Mouse (Mus musculus) lung, adult 18-20 months (tissue): ENCODE measurements around the gene Fbxo30.
"Not testable (repeated sequence)": the region's sequence is repeated elsewhere in the genome, so short reads cannot be mapped to it uniquely, and the experiment has no call there.

Experiments used
- DNase-seq, 2 experiments: peaks; one replicate each; pipeline ENCODE4 v3.0.0; 2022; ENCODE audit warnings: mixed read lengths in 2 of 2

Gene Fbxo30

DNA sequence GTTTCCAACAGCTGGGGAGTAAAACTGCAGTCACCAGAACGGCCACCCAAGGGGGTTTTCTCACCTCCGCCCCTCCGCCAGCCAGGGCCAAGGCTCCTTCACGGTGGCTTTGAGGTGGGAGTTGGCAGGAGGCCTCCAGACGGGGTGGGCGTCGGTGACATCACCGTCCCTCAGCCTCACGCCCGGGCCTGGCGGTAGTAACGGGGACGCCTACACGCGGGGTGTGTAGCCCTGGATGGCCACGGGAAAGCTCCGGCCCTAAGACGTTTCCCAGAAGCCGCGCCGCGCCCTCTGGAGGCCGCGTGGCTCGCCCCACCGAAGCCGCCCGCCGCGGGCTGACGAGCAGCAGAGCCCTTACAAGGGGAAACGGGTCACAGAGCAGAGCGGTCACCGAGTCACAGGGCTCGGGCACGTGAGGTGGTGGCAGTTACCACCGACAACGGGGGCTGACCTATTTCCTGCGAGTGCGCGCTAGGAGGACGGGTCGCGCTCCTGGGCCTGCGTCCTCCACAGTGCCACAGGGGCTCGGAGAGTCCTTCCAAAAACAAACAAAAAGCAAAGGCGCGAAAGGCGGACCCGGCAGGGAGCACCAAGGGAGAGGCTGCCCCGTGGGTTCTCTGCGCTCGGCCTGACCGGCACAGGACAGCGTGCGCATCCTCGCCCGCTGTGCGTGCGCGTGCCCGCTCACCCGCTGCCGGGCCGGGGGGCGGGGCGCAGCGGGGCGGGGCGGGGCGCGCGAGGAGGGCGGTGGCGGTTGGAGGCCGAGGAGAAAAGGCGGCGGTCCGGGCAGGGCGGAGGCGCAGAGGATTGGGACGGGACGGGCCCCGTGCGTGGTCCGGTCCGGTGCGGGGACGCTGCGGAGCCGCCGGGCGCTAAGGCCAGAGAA lies at the start of gene Fbxo30:
Gene Fbxo30 (plus strand): TSS at position 753 of the 886 bp plus-strand sequence.
- DNase-seq = peak; percentile 93 to 95

DNA sequence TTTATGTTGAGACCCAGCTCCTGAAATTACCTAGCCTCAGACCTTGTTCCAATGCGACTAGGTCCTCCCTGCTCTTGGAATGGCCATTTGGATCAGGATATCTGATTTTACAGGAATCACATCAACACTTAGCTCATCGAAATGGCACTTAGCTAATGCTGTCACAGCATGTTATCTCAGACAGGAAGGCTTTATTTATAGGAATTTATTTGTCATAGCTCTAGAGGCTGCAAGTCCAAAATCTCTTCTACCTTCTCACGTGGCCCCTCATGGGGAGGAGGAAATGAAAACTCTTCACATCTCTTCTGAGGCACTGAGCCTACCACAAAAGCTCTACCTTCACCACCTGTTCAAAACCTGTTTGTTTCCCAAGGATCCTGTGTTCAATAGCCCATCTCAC lies 47.9 kb upstream of the Fbxo30 start:
- no peak for DNase-seq

DNA sequence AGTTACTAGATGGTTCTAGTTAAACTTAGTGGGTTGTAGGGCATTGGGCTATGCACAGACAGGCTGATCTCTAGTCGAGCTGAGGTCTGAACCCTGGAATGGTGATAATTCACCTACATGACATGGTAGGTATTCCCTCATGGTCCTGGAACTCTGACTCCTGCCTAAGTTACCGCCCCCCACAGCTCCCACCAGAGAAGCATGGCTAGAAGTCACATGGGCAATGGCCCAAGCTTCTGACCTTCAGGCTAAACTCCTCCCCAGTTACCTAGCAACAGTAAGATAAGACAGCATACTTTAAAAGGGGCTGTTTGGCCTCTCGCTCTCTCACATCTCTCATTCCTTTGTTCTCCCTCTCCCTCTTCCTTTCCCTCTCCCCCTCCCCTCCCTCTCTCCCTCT lies 38.1 kb upstream of the Fbxo30 start:
- not testable (repeated sequence) for DNase-seq

DNA sequence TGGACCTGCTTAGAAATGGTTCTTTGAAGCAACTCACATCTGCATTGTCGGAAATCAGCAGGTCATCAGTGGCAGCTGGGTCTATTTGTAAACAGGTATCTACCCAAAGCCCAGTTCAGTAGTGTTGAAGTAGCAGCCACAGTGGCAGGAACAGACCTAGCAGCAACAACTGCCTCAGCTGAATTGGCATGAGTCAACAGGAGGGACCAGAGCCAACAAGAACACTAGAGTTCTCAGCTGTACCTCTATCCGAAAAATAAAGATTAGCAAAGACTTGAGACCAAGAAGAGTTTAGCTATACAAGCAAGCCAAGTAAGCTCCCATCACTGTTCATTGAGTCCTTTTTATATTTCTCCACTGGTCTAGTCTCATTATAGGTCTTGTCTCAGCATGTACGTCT lies 32.9 kb upstream of the Fbxo30 start:
- no peak for DNase-seq

DNA sequence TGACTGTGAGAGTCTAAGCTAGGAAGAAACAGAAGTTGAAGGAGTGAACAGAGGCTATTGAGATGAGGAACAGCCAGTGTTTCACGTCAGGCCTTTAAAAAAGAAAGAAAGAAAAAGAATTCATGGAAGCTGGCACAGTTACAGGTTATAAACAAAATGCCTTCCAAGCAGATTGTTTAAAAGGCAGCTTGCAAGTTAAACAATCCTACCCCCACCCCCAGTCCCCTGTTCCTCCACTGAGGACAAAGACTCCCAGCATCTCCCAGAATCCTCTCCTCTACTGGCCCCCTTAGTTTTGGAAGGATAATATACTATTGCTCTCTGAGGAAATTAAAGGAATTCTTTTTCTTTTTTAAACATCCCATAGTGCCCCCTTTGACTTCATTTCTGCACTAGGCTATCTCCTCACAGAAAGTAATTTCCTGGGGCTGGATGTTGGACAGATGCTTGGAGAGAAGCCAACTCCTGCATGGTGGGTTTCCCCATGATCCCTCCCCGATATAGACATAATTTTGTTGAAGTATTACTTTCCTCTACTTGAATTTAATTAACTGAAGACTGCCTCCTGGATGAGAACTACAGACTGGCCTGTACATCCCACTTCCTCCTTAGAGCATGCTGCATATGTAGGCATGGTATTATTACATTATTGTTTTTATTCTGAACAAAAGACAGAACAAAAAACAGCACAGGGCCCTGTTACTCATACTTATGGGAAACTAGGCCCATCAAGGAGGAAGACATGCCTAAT lies 30.7 kb upstream of the Fbxo30 start:
- no peak for DNase-seq

DNA sequence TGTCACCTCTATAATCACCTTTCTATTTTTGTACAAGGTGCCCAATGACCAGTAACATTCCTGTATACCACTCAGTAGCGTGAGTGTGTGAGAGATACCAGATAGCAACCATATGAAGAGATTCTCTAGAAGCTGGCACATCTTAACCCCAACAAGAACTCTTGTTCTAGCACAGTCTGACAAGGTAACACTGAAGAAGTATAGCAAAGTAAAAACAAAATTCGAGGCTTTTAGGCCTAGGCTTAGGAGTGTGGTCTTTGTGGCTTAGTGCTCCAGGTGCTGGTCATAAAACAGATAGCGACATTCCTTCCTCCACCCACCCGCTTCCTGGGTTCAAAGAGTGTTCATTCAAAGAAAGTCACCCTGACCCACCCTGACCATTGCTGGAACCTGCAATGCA lies 27.5 kb upstream of the Fbxo30 start:
- not testable (repeated sequence) for DNase-seq

DNA sequence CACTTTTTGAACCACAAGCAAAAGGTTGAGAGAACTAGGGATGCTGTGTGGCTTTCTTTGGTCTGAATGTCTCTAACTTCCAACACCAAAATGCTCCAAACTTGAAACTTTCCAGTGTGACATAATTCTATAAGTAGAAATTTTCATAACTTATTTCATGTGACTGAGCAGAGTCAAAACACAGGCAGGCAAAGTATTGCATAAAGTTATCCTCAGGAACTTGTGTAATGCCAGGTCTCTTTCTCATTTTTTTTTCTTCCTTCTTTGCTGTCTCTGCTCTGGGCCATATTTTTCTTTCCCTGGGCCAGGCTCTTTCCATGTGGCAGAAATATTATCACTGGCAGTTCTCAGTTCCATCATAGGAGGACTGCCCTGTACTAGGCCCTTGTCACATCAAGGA lies 21.0 kb upstream of the Fbxo30 start:
- DNase-seq = no peak

DNA sequence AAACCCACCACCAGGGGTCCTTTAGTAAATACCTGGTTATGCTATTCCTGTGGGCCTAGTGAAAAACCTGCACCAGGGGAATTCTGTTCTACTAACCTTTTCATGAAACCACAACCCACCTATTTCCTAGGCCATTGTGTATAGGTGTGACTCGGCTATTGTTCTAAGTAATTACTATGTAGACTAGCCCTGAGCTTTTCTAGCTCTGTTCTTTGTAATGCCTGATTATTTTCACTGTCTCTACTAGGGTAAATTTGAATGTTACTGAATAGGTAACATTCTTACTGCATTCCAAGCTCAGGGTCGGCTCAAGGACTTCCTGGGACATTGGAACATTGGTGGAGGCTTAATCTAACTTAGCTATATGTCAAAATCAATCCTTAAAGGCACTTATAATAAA lies 18.8 kb upstream of the Fbxo30 start:
- not testable (repeated sequence) for DNase-seq

DNA sequence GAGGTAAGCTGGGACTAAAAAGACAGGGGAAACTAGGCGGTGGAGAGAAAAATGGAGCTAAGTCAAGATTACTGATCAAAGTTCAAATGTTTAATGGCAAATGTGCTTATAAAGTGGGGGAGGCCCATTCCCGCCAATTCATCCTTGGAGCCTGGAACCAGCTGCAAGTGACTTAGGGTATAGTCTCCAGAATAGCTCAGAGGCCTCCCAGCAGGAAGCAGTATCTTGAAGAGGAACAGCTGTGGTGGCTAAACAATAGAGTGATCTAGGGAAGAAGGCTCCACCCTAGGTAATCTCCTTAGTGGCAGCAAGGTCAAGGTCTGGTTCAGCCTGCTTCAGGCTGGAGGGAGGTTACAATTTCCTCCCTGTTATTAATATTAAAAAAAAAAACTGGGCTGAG lies 17.3 kb upstream of the Fbxo30 start:
- DNase-seq = not testable (repeated sequence)

DNA sequence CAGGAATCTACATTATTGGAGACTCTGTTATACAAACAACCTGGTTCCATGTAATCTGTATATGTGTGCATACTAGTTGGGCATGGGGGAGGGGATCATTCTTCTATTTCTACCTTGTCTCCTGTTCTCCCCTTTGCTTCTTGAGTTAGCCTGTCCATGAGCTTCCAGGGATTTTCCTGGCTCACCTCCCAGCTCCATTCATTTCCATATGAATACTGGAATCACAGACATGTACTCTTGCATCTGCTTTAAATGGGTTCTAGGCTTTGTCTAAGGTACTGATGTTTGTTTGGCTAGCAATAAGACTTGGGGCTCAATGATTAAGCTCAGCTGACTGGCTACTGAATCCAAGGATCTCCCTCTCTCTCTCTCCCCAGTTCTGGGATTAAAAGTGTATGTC lies 12.0 kb upstream of the Fbxo30 start:
- no peak for DNase-seq

DNA sequence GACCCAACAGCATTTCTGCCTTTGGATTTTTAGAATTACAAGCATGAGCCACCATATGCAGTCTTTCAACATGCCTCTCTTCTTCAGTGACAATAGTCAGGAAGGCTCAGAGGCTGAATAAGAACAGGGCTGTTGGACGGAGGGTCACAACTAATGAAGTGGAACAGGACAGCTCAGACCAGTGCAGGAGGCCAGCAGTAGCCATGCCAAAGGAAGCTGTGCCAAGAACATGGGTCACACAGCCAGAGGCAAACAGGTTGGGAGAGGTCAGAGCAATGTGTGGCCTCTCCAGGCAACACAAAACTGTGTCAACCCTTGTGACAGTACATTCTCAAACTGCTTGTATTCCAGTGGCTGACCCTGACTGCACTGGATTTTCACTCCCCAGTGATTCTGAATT lies 6.7 kb upstream of the Fbxo30 start:
- DNase-seq = peak; percentile 30 to 52

DNA sequence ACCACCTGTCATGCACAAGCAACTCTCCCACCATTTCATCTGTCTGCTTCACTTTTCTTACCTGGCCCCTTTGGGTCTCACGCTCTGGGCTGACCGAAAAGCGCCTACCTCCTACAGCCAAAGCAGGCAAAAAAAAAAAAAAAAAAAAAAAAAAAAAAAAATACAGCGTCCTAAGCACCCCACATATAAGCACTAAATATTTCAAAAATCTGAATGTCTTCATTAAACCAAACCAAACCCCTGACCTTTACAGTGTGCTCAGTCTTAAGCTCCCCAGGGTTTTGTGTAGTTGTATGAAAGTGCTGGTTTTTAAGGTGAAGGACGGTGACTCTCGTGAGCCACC lies 924 bp upstream of the Fbxo30 start:
- DNase-seq = no peak

DNA sequence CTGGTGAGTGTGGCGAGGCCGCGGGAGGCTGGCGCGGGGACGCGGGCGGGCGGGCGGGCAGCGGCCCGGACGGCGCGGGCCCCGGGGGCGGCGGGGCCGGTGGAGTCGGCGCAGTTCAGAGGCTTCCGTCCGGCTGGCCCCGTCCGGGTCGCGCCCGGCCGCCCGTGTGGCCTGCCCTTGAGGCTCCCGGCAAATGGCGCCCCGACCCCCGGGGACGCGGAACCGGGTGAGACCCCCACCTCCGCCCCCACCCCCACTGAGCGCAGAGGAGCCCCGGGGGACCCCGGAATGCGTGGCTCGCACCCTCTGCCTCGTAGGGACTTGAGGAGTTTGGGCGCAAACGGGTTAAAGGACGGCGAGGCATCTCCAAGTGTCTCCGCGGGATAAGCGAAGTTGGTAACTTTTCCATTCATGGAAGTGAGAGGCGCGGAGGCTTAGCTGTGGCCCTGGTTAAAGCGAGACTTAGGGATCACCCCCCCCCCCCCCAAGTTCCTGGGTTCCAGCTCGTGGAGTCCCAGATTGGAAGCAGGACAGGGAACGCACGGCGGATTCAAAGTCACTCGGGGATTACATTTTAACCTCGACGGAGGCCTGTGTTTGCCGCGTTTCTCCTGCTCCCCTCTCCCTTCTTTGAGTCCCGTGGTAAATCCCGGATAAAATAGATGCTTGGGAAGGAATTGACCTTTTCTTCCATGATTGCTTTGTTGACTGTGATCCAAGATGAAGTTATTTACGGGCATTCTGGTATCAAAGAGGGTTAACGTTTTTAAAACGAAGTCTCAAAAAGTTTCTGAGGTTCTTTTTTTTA lies 572 bp downstream of the Fbxo30 start:
- DNase-seq = peak; percentile 27 to 35

DNA sequence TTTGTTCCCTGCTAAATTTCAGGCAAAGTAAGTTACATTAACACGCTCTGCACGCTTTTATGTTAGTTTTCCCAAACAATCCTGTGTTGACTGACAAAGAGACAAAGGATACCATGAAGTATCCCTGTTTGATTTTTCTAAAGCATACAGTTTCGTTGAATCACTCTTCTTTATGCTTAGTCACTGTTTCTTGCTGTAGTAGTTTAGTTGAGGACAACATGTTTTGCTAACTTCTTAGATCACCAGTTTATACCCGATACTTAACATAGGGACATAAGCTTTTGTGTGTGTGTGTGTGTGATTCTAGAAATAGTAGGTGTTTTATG lies 1.1 kb downstream of the Fbxo30 start:
- DNase-seq = no peak

DNA sequence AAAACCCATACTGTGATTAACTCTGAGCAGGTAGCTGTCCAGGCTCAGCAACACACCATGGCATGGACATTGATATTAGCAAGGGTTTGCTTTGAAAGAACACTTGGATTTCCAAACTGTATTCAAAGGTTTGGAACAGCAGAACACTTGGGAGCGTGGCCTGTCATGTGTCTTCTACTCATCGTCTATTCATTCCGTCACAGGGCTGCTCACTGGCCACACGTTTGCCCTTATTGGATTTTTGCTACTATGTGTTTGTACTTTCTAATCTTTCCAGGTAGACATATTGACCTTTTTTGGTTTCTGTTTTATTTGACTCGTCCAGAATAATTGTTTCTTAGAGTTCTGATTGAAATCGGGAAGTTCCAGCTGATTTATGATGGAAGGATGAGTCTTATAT lies 17.3 kb downstream of the Fbxo30 start:
- no peak for DNase-seq

DNA sequence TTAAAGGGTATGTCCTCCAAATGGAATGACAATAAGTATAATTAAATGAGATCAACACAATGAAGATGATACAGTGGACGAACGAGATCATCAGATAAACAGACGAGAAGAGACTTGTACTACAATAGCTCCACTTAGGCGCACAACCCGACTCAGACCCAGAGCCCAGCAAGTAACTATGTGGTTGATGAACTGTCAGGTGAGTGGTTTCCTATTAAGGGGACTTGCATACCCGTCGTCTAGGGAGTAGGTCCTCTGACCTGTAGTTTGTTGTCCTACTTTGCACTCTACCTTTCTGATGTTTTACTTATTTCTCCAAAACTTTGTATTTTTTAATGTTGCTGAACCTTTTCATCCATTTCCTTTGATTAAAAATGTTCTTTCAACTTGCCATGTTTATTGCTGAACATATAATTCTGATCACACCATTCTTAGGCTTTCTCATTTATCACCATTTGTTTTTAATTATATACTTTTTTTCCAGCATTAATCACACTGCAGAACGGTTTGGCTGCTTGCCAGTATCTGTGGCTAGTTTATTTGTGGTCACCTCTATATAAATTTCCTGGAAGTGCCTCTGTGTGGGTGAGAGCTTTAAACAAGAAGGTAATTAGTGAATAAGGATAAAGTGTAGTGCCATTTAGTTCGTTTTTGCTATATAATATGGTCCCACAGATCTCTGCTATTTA lies 24.4 kb downstream of the Fbxo30 start:
- no peak for DNase-seq

DNA sequence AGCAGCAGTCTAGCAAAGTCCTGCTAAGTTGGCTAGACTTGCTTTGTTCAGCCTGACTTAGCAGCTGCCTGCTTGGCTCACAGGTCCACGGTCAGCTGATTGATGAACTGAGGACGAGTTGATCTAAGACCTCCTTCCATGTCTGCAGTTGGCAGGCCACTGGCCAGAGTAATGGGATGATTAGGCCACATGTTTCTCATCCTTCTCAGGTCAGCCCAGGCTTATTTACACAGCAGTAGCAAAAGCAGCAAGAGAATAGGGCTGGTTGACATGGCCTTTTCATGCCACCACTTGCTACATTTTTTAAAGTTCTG lies 24.9 kb downstream of the Fbxo30 start:
- DNase-seq = peak; percentile 56 to 69

DNA sequence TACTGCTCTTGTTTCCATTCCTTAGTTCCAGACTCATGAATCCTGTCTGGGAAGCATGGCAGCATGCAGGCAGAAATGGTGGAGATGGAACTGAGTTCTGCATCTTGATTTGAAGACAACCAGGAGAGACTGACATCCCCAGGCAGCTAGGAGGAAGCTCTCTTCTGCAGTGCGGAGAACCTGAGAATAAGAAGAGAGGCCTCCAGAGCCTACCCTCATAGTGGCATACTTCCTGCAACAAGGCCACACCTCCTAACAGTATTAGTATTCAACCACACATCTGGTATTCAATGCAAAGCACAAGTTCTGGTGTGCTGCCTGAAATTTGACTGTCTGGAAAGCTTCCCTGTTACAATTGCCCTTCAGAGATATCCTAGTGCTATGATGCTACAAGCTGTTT lies 28.7 kb downstream of the Fbxo30 start:
- DNase-seq = no peak

DNA sequence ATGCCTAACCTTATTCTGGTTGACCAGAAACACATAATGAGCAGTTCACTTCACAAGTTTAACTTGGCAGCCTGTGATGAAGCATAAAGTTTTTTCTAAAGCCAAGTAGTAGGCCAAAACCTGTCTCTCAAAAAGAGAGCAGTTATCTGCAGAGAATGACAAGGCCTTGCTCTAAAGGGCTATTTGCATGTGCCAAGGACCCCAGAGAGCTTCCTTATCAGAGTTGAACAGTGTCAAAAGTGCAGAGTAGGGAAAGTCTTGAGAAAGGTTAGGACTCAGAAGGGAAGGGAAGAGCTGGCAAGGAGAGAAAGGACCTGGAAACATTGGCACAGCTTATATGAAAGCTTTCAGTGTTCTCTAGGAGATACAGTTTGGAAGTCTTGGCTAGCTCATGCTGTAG lies 29.4 kb downstream of the Fbxo30 start:
- no peak for DNase-seq

DNA sequence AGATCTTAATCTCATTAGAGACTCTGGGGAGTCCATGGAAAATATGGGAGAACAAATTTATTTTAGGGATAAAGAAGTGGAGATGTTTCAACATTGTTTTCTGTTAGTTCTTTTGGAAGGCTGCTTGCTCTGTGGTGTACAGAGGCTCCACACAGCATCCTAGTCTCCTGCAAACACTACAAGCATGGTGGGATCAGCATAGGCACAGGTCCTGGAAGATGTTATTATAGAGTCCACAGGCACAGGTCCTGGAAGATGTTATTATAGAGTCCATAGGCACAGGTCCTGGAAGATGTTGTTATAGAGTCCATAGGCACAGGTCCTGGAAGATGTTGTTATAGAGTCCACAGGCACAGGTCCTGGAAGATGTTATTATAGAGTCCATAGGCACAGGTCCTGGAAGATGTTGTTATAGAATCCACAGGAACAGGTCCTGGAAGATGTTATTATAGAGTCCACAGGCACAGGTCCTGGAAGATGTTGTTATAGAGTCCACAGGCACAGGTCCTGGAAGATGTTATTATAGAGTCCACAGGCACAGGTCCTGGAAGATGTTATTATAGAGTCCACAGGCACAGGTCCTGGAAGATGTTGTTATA lies 36.8 kb downstream of the Fbxo30 start:
- DNase-seq = not testable (repeated sequence)

DNA sequence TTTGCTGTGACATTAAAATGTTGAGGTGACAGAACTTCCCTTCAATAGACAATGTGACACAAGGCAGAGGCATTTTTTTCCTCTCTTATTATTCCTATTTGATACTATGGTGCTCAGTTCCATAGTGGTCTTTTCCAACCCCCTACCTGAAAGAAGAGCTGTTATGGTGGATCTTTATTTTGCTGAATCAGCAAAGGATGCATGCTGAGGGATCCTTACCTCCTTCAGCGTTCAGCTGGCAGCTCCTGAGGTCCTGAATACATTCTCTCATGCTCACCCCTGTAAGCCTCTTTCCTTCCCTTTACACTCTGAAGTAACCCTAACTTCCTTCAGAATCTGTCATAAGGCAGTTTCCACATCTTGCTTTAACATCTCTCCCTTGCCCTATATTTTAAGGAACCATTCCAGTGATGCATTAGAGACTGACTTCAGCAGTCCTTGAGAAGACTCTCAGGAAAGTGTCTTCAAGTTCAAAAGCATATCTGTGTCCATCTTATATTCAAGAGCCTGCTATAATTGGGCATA lies 38.4 kb downstream of the Fbxo30 start:
- DNase-seq = no peak

DNA sequence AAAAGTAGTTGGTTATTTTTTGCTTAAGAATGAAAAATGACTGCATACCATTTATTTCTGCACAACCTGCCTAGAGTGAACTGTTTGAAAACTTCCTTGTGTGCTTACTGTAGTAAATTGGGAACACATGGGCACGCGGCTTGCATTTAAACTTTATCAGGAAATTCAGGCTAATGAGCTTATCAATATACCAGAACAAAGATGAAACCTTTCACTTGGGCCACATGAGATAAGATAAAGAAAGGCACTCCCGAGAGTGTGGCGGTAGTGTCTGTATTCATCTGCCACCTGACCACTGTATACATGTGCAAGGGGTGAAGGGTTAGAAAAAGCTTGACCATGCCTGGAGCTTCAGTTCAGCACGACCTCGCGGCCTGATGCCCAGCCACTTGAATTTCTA lies 41.2 kb downstream of the Fbxo30 start:
- no peak for DNase-seq
